Mouse (Mus musculus) fibroblast of lung, adult 2 months (primary cell): ENCODE data around the gene Dock8.

Experiments
- DNase-seq: peaks from one replicate; pipeline ENCODE4 v3.0.0-alpha.2; 2011; ENCODE audit warnings: low read depth

The Dock8 gene

GRCm38 (mm10) chr19:25062188-25062856, 63.0 kb downstream of the Dock8 start:
- DNase-seq = no peak

DNA sequence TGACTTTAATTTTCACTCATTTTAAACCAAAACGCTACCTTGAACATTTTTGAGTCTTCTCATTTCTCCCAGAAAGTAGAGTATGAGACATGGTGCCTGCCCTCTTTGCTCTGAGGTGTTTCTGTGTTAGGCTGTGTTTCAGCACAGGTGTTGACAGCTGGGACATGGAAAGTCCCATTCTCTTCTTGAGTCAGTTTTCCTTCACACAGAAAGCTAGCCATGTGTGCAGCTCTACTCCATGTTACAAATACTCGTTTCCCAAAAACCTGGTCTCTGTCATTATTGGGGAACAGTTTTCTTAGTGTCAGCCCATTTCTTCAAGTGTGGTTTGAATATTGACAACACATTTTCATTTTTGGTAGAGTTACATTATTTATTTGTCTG, 63.5 kb downstream of the Dock8 start:
- DNase-seq = no peak

DNA sequence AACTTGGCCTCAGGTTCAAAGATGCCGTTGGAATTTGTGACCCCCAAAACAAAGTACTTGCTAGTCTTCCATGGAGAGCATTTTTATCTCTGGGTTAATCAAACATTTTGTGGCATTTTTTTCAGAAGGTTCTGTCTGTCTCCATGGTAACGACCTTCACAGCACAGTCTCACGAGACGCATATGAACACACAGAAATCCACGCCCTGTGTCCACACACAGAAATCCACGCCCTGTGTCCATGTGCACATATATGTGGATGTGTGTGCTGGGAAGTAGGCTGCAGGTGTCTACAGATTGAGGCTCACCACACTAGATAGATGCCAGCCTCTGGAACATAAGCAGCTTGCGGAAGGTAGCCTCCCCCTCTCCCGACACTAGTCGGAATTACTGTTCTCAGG, 66.9 kb downstream of the Dock8 start:
- no peak for DNase-seq

DNA sequence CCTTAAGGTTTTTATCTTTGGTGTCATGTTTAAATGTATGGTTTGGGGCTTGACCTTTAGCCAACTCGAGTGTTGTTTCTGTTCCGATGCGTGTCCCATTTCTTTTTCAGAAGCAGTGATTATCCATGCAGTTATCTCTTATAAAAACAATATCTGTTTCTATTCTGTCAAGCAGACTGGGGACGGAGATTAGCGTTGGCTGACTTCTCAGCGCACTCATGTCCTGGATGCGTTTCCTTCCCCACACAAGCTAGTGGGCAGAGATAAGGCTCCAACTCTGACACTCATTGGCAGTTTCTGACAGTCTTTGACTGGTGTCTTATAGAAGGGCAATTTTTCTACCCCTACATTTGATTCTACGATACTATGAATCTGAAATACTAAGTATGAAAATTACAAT, 69.2 kb downstream of the Dock8 start:
- DNase-seq = no peak

DNA sequence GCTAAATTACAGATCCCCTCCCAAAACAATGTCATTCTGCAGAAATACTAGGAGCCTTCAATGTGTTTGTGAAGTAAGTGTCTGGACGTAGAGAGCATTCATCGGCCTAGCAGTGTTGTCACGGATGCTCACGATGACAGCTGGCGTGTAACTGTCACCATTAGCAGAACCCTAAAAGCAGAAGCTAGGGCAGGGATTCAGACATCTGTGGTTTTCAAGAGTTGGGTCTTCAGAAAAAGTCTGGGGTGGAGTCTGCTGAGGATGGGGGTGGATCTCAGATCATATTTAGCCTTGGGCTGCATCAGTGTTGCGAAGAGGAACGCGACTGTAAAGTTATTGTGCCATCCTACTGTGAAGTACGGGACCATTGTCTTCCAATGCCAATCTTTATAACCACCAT, 73.2 kb downstream of the Dock8 start:
- no peak for DNase-seq

- peak; percentile 69 for DNase-seq
Measured at GRCm38 (mm10) chr19:25074741-25075140, 75.4 kb downstream of the Dock8 start.

DNA sequence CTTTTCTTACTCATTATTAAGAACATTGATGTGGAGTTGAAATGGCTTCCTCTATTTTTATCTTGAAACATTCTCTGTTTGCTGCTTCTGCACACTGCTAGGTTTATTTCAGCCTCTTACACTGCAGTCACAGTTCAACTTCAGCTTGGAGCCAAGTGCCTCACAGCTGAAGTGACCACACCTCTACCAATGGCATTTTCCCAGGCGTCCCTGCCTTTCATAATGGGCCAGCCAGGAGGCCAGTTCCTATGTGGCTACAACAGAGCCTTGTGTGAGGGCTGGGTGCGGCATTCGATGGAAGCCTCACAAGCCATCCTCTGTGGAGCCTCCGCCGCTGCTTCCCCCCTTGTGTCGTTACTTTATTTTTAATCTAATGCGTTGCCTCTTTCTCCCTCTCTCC, 78.3 kb downstream of the Dock8 start:
- DNase-seq = peak; percentile 57

DNA sequence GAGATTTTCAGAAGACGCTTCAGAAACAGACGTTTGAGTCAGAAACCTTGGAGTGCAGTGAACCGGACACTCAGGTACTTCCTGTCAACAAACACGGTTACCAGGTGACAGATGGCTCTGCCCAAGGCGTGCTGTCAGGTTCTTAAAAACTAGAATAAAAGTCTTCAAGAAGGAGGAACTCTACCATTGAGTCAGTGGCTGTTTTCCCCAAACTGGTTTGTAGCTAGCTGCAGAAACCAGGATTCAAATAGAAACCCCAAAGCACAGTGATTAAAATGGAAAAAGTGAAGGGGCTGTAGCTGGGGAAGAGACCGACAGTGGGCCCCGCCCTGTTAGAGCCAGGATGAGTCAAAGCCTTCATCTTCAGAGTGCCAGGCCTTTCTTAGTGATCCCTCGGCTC, 78.8 kb downstream of the Dock8 start:
- no peak for DNase-seq

GRCm38 (mm10) chr19:25080166-25080565, 80.8 kb downstream of the Dock8 start:
- DNase-seq = no peak

DNA sequence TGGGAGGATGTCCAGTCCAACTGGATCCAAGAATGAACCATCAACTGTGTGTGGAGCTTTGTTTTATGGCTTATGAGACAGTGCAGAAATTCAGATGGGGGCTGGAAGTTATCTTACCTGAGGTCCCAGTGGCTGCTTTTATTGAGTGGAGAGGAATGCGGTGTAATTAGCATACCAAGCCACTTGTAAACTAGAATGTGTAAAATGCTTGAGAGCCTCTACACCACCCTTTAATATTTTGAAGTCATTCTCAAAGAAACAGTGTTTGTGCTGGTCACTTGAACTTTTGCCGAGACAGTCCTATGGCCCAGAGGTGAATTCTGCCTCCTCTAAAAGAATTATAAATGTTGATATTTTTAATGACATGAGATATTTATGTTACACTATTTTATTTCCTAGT, 83.5 kb downstream of the Dock8 start:
- DNase-seq = no peak

DNA sequence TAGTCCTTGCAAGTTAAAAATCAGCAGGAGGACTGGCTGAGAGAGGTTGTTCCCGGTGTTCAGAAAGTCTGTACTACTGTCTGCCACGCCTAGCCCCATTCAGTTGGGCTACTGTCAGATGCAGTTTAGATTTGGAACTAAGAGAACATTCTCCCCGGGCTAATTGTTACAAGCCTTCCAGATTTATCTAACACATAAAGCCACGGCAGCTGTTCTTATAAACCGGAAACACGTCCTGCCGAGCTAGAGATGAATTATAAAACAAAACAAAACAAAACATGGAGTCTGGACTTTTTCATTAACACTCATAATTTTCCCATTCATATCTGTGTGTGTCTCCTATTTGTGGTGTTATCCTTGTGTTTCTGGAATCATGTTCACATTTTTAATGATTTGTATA, 87.8 kb downstream of the Dock8 start:
- no peak for DNase-seq

DNA sequence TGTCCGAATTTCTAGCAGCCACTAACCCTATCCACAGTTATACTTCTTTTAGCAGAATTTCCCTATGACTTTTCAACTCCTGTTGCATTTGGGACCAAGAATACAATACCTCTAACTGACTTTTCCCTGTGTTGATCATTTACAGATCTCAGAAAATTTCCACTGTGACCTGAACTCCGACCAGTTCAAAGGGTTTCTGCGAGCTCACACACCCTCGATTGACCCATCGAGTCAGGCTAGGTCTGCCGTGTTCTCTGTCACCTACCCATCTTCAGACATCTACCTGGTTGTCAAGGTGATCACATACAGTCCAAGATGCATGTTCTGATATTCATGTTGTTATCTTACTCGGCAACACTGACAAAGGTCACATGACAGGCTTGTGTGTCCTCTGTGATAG, 90.4 kb downstream of the Dock8 start:
- no peak for DNase-seq

- no peak for DNase-seq
Measured at GRCm38 (mm10) chr19:25095135-25095534, 95.8 kb downstream of the Dock8 start.

GRCm38 (mm10) chr19:25096316-25096715, 97.0 kb downstream of the Dock8 start:
- peak; percentile 53 for DNase-seq

DNA sequence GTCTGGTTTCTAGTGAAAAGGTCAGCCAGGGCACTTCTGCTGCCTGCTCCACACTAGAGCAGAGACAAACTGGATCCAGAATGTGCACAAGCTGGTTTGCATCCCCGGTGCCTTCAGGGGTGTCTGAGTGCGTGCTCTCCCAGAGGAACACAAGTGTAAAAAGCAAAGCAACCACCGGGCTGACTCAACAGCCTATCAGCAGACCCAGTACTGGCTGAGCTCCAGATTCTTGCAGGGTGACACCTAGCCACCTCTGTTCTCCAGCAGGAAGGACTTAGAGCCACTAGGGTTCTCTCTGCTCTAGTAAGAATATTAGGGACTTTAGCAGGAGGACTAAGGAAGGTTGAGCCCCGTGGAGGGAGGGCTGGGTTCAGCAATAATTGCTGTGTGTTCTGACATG, 97.7 kb downstream of the Dock8 start:
- DNase-seq = no peak

DNA sequence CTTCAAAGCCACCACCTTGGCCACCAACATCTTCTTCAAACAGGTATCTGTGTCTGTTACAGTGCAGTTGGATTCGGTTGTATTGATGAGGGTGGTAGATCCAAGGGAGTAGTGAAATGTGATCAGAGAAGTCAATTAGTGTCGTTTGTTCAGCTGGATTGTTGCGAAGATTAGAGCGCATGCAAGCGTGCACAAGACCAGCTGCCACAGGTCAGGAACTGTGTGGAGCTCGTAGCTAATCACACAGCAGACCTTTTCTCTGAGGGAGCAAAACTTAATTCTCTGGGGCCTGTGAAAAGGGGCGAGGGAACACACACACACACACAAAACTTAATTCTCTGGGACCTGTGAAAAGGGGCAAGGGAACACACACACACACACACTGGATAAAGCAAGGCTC, 98.2 kb downstream of the Dock8 start:
- DNase-seq = no peak

DNA sequence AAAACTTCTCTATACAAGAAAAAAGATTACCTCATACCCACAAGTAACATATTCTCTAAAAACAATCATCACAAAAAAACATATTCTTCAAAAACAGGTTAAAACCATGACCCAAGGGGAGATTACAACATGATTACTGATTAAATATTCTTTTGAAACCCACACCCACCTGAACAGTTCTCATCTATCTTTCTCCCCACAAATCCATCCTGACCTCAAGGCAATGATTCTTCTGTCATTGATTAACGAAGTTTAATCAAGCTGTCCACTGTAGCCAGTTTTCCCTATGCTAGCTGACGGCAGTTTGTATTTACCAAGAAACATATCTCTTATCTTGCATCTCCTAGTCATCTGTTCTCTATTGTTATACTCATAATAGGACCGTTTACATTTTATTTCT, 98.6 kb downstream of the Dock8 start:
- no peak for DNase-seq

DNA sequence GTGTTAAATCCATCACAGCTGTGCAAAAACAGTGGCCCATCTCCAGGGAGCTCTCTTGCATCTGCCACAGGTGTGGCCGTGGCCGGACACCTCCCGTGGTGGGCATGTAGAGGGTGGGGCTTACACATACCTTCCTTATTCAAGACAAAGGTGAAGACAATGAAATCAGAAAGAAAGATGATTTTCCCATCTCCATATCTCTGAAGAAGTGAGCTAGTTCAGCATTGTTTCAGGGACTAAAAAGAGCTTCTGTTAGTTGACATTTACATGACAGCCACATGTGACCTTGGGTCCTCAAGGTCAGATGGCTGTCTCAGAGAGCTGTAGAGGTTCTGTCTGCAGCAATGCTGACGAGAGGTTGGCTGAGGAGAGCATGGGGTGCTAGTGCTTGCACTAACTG, 99.6 kb downstream of the Dock8 start:
- no peak for DNase-seq

DNA sequence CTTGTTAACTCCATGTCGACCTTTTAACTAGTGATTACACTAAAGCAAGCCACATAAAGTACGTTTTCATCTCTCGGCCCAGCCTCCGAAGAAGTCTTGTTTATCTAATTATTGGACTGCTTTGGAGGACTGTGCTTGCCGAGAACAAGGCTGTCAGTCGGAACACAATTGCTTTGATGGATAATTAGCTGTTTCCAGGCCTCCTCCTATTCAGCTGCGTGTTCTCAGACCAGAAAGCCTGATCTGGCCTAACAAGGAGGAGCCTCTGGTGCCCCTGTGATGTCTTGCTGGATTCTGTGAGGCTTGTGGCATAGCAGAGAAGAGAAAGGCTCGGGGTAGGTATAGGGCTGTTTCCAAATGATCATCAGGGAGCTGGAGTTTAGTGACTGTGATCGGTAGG, 106.3 kb downstream of the Dock8 start:
- no peak for DNase-seq

DNA sequence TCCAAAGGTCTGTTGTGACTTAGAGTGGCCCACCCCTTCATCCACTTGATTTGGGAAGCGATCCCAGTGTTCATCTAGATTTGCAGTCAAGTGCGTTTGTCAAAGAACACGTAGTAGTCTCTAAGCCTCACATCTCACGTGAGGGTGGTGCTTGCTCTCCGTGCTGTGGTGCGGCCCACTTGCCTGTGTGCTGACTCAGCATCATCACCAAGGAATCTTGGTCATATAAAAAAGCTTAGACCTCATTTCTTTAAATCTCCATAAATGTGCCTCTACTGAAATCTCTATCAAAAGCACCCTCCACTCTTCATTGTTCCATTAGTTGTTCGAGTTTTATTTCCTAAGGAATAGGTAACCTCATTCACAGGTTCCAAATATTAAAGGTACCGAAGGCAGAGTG, 107.0 kb downstream of the Dock8 start:
- DNase-seq = no peak

GRCm38 (mm10) chr19:25107417-25107816, 108.1 kb downstream of the Dock8 start:
- DNase-seq = no peak

DNA sequence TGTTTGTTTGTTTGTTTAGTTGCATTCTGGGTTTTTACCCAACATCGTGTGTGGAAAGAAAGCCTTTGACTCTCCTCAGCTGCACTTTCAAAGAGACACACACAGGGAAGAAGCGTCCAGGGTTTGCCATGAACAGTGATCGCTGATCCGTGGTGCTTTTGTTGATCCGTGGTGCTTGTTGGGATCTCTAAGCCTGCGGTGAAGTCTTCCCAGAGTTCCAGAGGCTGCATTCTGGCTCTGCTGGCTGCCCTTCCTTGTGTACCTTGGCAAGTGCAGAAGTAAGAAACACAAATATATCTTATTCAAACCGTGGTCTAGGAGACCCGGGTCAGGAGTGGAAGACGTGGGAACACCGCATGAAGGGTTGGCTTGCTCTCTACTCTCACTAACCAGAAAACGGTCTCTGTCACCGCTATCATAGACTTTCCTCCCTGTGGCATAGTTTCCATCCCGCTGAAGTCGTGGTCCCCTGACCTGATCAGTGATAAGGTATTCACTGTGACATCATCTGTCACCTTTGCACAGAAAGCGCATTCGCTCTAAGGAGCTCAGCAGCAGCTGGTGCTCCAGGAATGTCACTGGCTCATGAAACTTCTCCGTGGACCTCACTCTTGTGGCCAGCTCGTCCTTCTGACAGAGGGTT, 112.4 kb downstream of the Dock8 start:
- DNase-seq = no peak

- DNase-seq = no peak
Measured at GRCm38 (mm10) chr19:25116981-25117380, 117.6 kb downstream of the Dock8 start.

GRCm38 (mm10) chr19:25122417-25122816, 123.1 kb downstream of the Dock8 start:
- DNase-seq = no peak
